Mouse (Mus musculus) C2C12 (cell line): ENCODE data around the gene S100a16.

Experiments used
- CEBPB ChIP-seq: IDR thresholded peaks from one replicate; pipeline ENCODE4 v1.6.1; 2011; ENCODE audit warnings: low read depth, mild to moderate bottlenecking, control low read depth, moderate library complexity
- CTCF ChIP-seq: IDR thresholded peaks from one replicate; pipeline ENCODE4 v1.5.1; 2011; ENCODE audit not compliant: control insufficient read depth, insufficient read depth, insufficient read length
- MYOD1 ChIP-seq: IDR thresholded peaks from one replicate; pipeline ENCODE4 v1.6.1; 2011; ENCODE audit warnings: low read depth; ENCODE audit not compliant: control insufficient read depth, insufficient read length
- MYOG ChIP-seq: IDR thresholded peaks from one replicate; pipeline ENCODE4 v1.6.1; 2011; ENCODE audit not compliant: control insufficient read depth, insufficient read length; ENCODE audit errors: extremely low read depth
- USF1 ChIP-seq: IDR thresholded peaks from one replicate; pipeline ENCODE4 v1.6.1; 2011; ENCODE audit warnings: low read depth, mild to moderate bottlenecking, control low read depth, moderate library complexity

- TF ChIP-seq CTCF (no peak), CEBPB (no peak), MYOG (no peak), USF1 (no peak), MYOD1 (no peak)
These were observed 21.8 kb upstream of the S100a16 start for GRCm38 (mm10) chr3:90515242-90515641.
